Mouse (Mus musculus) heart, embryonic 11.5 days (tissue): Measurements from ENCODE around the gene Gab2. TPM values are rescaled to one million over a fixed set of nuclear protein-coding genes. Genes with fewer than 3 reads are reported as not detected.

Experiments
- ATAC-seq: fragments of 200-750 bp; cut with Nextera tagmentation; replicated peaks from 2 replicates; pipeline ENCODE4 v1.8.0; 2017; ENCODE audit warnings: moderate library complexity; ENCODE audit not compliant: insufficient number of reproducible peaks, low FRiP score, low TSS enrichment
- H3K27ac ChIP-seq: fragments of 300-500 bp; sonication (generic); 2 replicates; pipeline ENCODE4 v1.5.1; 2014; ENCODE audit warnings: mild to moderate bottlenecking, low read depth, low read length
- H3K27me3 ChIP-seq: fragments of 300-500 bp; sonication (generic); 2 replicates; pipeline ENCODE4 v1.6.1; 2014; ENCODE audit warnings: mild to moderate bottlenecking, low read length, mixed read lengths; ENCODE audit not compliant: control insufficient read depth, insufficient read depth
- H3K36me3 ChIP-seq: fragments of 300-500 bp; sonication (generic); 2 replicates; pipeline ENCODE4 v1.6.1; 2014; ENCODE audit warnings: mild to moderate bottlenecking, low read length, moderate library complexity, mixed read lengths; ENCODE audit not compliant: control insufficient read depth, insufficient read depth
- H3K4me1 ChIP-seq: fragments of 300-500 bp; sonication (generic); 2 replicates; pipeline ENCODE4 v1.6.1; 2014; ENCODE audit warnings: low read length; ENCODE audit not compliant: control insufficient read depth, insufficient read depth
- H3K4me2 ChIP-seq: fragments of 300-500 bp; sonication (generic); 2 replicates; pipeline ENCODE4 v1.6.1; 2014; ENCODE audit warnings: mild to moderate bottlenecking, moderate library complexity
- H3K4me3 ChIP-seq: fragments of 300-500 bp; sonication (generic); 2 replicates; pipeline ENCODE4 v1.5.1; 2014; ENCODE audit warnings: low read depth, low read length
- H3K9ac ChIP-seq: fragments of 300-500 bp; sonication (generic); 2 replicates; pipeline ENCODE4 v1.6.1; 2014; ENCODE audit warnings: mild to moderate bottlenecking, low read depth, low read length, moderate library complexity
- H3K9me3 ChIP-seq: fragments of 300-500 bp; sonication (generic); replicated peaks from 2 replicates; pipeline ENCODE4 v1.6.1; 2016; ENCODE audit warnings: low read length; ENCODE audit not compliant: control insufficient read depth
- WGBS: fragments of 180-500 bp; shearing (Covaris S2); extraction: QIAGEN DNeasy Blood & Tissue Kit; methylation state at CpG from one replicate; pipeline ENCODE4 v1.1.7; 2014; ENCODE audit not compliant: insufficient replicate concordance; 5-methylcytosine and 5-hydroxymethylcytosine counted together
- polyA plus RNA-seq: library from polyadenylated mRNA; unstranded; fragments of >200 nt; fragmentation: Nextera tagmentation; extraction: Ambion mirVana; gene quantifications from 2 replicates; pipeline ENCODE4 v1.2.1, GENCODE M21; 2014

Gab2 gene
- polyA plus RNA-seq, 1 experiment from 2014 or later: 5.7 TPM

GRCm38 (mm10) chr7:97315656-97316055 is 234.3 kb downstream of the Gab2 start:
- Histone ChIP-seq H3K36me3 (0 out of 2 replicates have a peak, but pooled peaks cover 2% of the 10 kb centered on the region), H3K4me1 (no peaks in the 10 kb centered on the region), H3K4me3 (no peak overlapping the region), H3K9ac (no peak overlapping the region), H3K27me3 (no peaks in the 10 kb centered on the region), H3K4me2 (no peak overlapping the region), H3K27ac (no peak overlapping the region), H3K9me3 (no peaks in the 10 kb centered on the region)
- no peak for ATAC-seq
- 89% methylated on average over 6 of the region's 6 CpGs for WGBS

GRCm38 (mm10) chr7:97317706-97318105 is 236.3 kb downstream of the Gab2 start:
- no peaks in the 10 kb centered on the region for H3K27me3 ChIP-seq
- no peak for ATAC-seq
- H3K4me3 ChIP-seq: no peak overlapping the region
- no peaks in the 10 kb centered on the region for H3K4me1 ChIP-seq
- H3K9me3 ChIP-seq: no peaks in the 10 kb centered on the region
- WGBS: 74% methylated on average over 3 of the region's 3 CpGs
- no peaks in the 10 kb centered on the region for H3K36me3 ChIP-seq
- H3K4me2 ChIP-seq: no peak overlapping the region
- H3K27ac ChIP-seq: no peak overlapping the region
- H3K9ac ChIP-seq: no peak overlapping the region

- ATAC-seq: no peak
- Histone ChIP-seq H3K27me3 (peaks cover 49% of the 10 kb centered on the region), H3K4me1 (peaks cover 7% of the 10 kb centered on the region; the same call in 1 of the 2 replicates), H3K9me3 (no peaks in the 10 kb centered on the region), H3K4me2 (no peak overlapping the region), H3K9ac (no peak overlapping the region), H3K36me3 (no peaks in the 10 kb centered on the region), H3K4me3 (no peak overlapping the region), H3K27ac (no peak overlapping the region)
- 85% methylated on average over 8 of the region's 8 CpGs for WGBS
These were observed 243.0 kb downstream of the Gab2 start for GRCm38 (mm10) chr7:97324342-97324741.

- Histone ChIP-seq H3K4me1 (peaks cover 7% of the 10 kb centered on the region; the same call in 1 of the 2 replicates), H3K27me3 (peaks cover 49% of the 10 kb centered on the region), H3K9me3 (no peaks in the 10 kb centered on the region), H3K9ac (no peak overlapping the region), H3K36me3 (no peaks in the 10 kb centered on the region), H3K4me3 (peak overlapping the region; percentile 48), H3K27ac (no peak overlapping the region), H3K4me2 (peak overlapping the region; percentile 76)
- 10% methylated on average over 89 of the region's 96 CpGs for WGBS
- ATAC-seq: no peak
These were observed 244.0 kb downstream of the Gab2 start for GRCm38 (mm10) chr7:97325156-97325985.

- Histone ChIP-seq H3K4me1 (peaks cover 14% of the 10 kb centered on the region), H3K27ac (no peak overlapping the region), H3K27me3 (peaks cover 49% of the 10 kb centered on the region), H3K4me3 (no peak overlapping the region), H3K9ac (no peak overlapping the region), H3K9me3 (no peaks in the 10 kb centered on the region), H3K4me2 (no peak overlapping the region), H3K36me3 (no peaks in the 10 kb centered on the region)
- ATAC-seq: no peak
- WGBS: 92% methylated on average over 4 of the region's 4 CpGs
These were observed 246.0 kb downstream of the Gab2 start for GRCm38 (mm10) chr7:97327376-97327775.

- no peak overlapping the region for H3K4me2 ChIP-seq
- H3K27me3 ChIP-seq: peaks cover 41% of the 10 kb centered on the region
- 75% methylated on average over 13 of the region's 13 CpGs for WGBS
- no peak for ATAC-seq
- H3K27ac ChIP-seq: no peak overlapping the region
- H3K36me3 ChIP-seq: no peaks in the 10 kb centered on the region
- H3K4me3 ChIP-seq: no peak overlapping the region
- H3K9me3 ChIP-seq: no peaks in the 10 kb centered on the region
- no peak overlapping the region for H3K9ac ChIP-seq
- peaks cover 14% of the 10 kb centered on the region for H3K4me1 ChIP-seq
These were observed 247.7 kb downstream of the Gab2 start for GRCm38 (mm10) chr7:97328891-97329588.

GRCm38 (mm10) chr7:97329676-97330075 is 248.3 kb downstream of the Gab2 start:
- H3K9ac ChIP-seq: no peak overlapping the region
- ATAC-seq: no peak
- H3K9me3 ChIP-seq: no peaks in the 10 kb centered on the region
- whole genome bisulfite sequencing: 68% methylated on average over 3 of the region's 3 CpGs
- H3K4me2 ChIP-seq: no peak overlapping the region
- H3K4me1 ChIP-seq: peaks cover 14% of the 10 kb centered on the region
- no peaks in the 10 kb centered on the region for H3K36me3 ChIP-seq
- no peak overlapping the region for H3K4me3 ChIP-seq
- peaks cover 35% of the 10 kb centered on the region for H3K27me3 ChIP-seq
- no peak overlapping the region for H3K27ac ChIP-seq

GRCm38 (mm10) chr7:97330931-97331645 is 249.7 kb downstream of the Gab2 start:
- WGBS: 62% methylated on average over 11 of the region's 11 CpGs
- Histone ChIP-seq H3K27ac (no peak overlapping the region), H3K9me3 (no peaks in the 10 kb centered on the region), H3K9ac (peak overlapping the region; percentile 80; the same call in 1 of the 2 replicates), H3K27me3 (peaks cover 21% of the 10 kb centered on the region), H3K36me3 (no peaks in the 10 kb centered on the region), H3K4me2 (peak overlapping the region; percentile 86), H3K4me1 (peaks cover 7% of the 10 kb centered on the region), H3K4me3 (peak overlapping the region; percentile 86)
- no peak for ATAC-seq
